Mouse (Mus musculus): ENCODE measurements around the gene Arl4a.

The Arl4a gene

GRCm38 (mm10) chr12:40037876-40038463 is at the start of gene Arl4a:
TSS of gene Arl4a (minus strand) at chr12:40038025.
- in situ Hi-C loops (cut with MboI, MseI) = no loop called here

- in situ Hi-C loops (cut with MboI, MseI) = no loop called here
Measured at GRCm38 (mm10) chr12:40085731-40086322, 48.0 kb upstream of the Arl4a start.

- in situ Hi-C loops (cut with MboI, MseI) = no loop called here
Measured at GRCm38 (mm10) chr12:40082453-40083238, 44.8 kb upstream of the Arl4a start.

GRCm38 (mm10) chr12:40082048-40082447 is 44.2 kb upstream of the Arl4a start:
- in situ Hi-C loops (cut with MboI, MseI) = no loop called here

GRCm38 (mm10) chr12:40073660-40074059 is 35.8 kb upstream of the Arl4a start:
- in situ Hi-C loops (cut with MboI, MseI) = no loop called here

GRCm38 (mm10) chr12:40047024-40047423 is 9.2 kb upstream of the Arl4a start:
- in situ Hi-C loops (cut with MboI, MseI) = no loop called here

GRCm38 (mm10) chr12:40043816-40044585 is 6.2 kb upstream of the Arl4a start:
- in situ Hi-C loops (cut with MboI, MseI) = loop anchor here (5.0 kb wide), 2 partner anchors 382 to 537 kb away; no protein-coding TSS in a partner anchor

- in situ Hi-C loops (cut with MboI, MseI) = loop anchor here (5.0 kb wide), 2 partner anchors 378 to 533 kb away; no protein-coding TSS in a partner anchor
Measured at GRCm38 (mm10) chr12:40040067-40040466, 2.2 kb upstream of the Arl4a start.

GRCm38 (mm10) chr12:40037226-40037813 is 505 bp downstream of the Arl4a start:
- in situ Hi-C loops (cut with MboI, MseI) = no loop called here

- in situ Hi-C loops (cut with MboI, MseI) = no loop called here
Measured at GRCm38 (mm10) chr12:40036666-40037065, 1.2 kb downstream of the Arl4a start.

GRCm38 (mm10) chr12:40035506-40035905 is 2.3 kb downstream of the Arl4a start:
- in situ Hi-C loops (cut with MboI, MseI) = no loop called here

GRCm38 (mm10) chr12:40029201-40029600 is 8.6 kb downstream of the Arl4a start:
- in situ Hi-C loops (cut with MboI, MseI) = no loop called here

- in situ Hi-C loops (cut with MboI, MseI) = no loop called here
Measured at GRCm38 (mm10) chr12:40027846-40028245, 10.0 kb downstream of the Arl4a start.

GRCm38 (mm10) chr12:40027444-40027843 is 10.4 kb downstream of the Arl4a start:
- in situ Hi-C loops (cut with MboI, MseI) = no loop called here

GRCm38 (mm10) chr12:40023918-40024317 is 13.9 kb downstream of the Arl4a start:
- in situ Hi-C loops (cut with MboI, MseI) = loop anchor here (25.0 kb wide), 1 partner anchor 1237 kb away; the partner anchor contains the start of gene Etv1

GRCm38 (mm10) chr12:40023014-40023642 is 14.7 kb downstream of the Arl4a start:
- in situ Hi-C loops (cut with MboI, MseI) = loop anchor here (25.0 kb wide), 1 partner anchor 1236 kb away; the partner anchor contains the start of gene Etv1

- in situ Hi-C loops (cut with MboI, MseI) = loop anchor here (25.0 kb wide), 1 partner anchor 1235 kb away; the partner anchor contains the start of gene Etv1
Measured at GRCm38 (mm10) chr12:40022344-40022743, 15.5 kb downstream of the Arl4a start.

- in situ Hi-C loops (cut with MboI, MseI) = loop anchor here (25.0 kb wide), 1 partner anchor 1231 kb away; the partner anchor contains the start of gene Etv1
Measured at GRCm38 (mm10) chr12:40017955-40018505, 19.8 kb downstream of the Arl4a start.

- in situ Hi-C loops (cut with MboI, MseI) = loop anchor here (25.0 kb wide), 1 partner anchor 1230 kb away; the partner anchor contains the start of gene Etv1
Measured at GRCm38 (mm10) chr12:40016648-40017460, 21.0 kb downstream of the Arl4a start.

Data from regulatory T cell (primary cell).